Mouse (Mus musculus) lung, postnatal 14 days (tissue): ENCODE measurements at regions not wholly inside any gene's neighbourhood (a gene's known extent, or its start where the extent isn't known, plus 50 kb on each side); places are given as distances from the start of the nearest gene placed in this dataset.
A peak's percentile ranks its signal among the peaks of the same experiment; 100 is the strongest.

ENCODE experiments used
- DNase-seq: peaks from one replicate; pipeline ENCODE4 v3.0.0; 2021

GRCm38 (mm10) chr9:79479118-79479517 lies 239.5 kb downstream of the Col12a1 start:
- DNase-seq: no peak

GRCm38 (mm10) chr9:79500253-79500652 lies 218.4 kb downstream of the Col12a1 start:
- no peak for DNase-seq

- DNase-seq: no peak
Measured at GRCm38 (mm10) chr9:79502034-79502433, 216.6 kb downstream of the Col12a1 start.

GRCm38 (mm10) chr9:79516384-79516783 lies 202.2 kb downstream of the Col12a1 start:
- peak; percentile 57 for DNase-seq

GRCm38 (mm10) chr9:79517461-79517860 lies 201.2 kb downstream of the Col12a1 start:
- no peak for DNase-seq

GRCm38 (mm10) chr9:79518640-79519039 lies 200.0 kb downstream of the Col12a1 start:
- no peak for DNase-seq

- no peak for DNase-seq
Measured at GRCm38 (mm10) chr9:79520498-79520897, 198.1 kb downstream of the Col12a1 start.

GRCm38 (mm10) chr9:79523054-79523453 lies 195.6 kb downstream of the Col12a1 start:
- DNase-seq: no peak

GRCm38 (mm10) chr9:79525000-79525399 lies 193.6 kb downstream of the Col12a1 start:
- DNase-seq: no peak

GRCm38 (mm10) chr9:79526390-79526789 lies 192.2 kb downstream of the Col12a1 start:
- no peak for DNase-seq

GRCm38 (mm10) chr9:79527331-79527730 lies 191.3 kb downstream of the Col12a1 start:
- DNase-seq: no peak
